Mouse (Mus musculus) embryonic facial prominence, embryonic 15.5 days (tissue): ENCODE measurements at regions not wholly inside any gene's neighbourhood (a gene's known extent, or its start where the extent isn't known, plus 50 kb on each side); places are given as distances from the start of the nearest gene placed in this dataset.

Experiments used
- ATAC-seq: fragments of 200-750 bp; cut with Nextera tagmentation; 2 replicates; pipeline ENCODE4 v1.8.0; 2017; ENCODE audit warnings: low read depth, moderate TSS enrichment; ENCODE audit not compliant: insufficient number of reproducible peaks, low FRiP score, low TSS enrichment
- H3K27ac ChIP-seq: fragments of 300-500 bp; sonication (generic); replicated peaks from 2 replicates; pipeline ENCODE4 v1.5.1; 2015; ENCODE audit warnings: mild to moderate bottlenecking, inconsistent platforms
- H3K27me3 ChIP-seq: fragments of 300-500 bp; sonication (generic); 2 replicates; pipeline ENCODE4 v1.6.1; 2015; ENCODE audit warnings: inconsistent platforms
- H3K36me3 ChIP-seq: fragments of 300-500 bp; sonication (generic); 2 replicates; pipeline ENCODE4 v1.6.1; 2015; ENCODE audit warnings: mild to moderate bottlenecking, inconsistent platforms
- H3K4me1 ChIP-seq: fragments of 300-500 bp; sonication (generic); 2 replicates; pipeline ENCODE4 v1.6.1; 2015; ENCODE audit warnings: inconsistent platforms
- H3K4me2 ChIP-seq: fragments of 300-500 bp; sonication (generic); replicated peaks from 2 replicates; pipeline ENCODE4 v1.6.1; 2015; ENCODE audit warnings: mild to moderate bottlenecking, inconsistent platforms
- H3K4me3 ChIP-seq: fragments of 300-500 bp; sonication (generic); replicated peaks from 2 replicates; pipeline ENCODE4 v1.5.1; 2015; ENCODE audit warnings: mild to moderate bottlenecking, inconsistent platforms
- H3K9ac ChIP-seq: fragments of 300-500 bp; sonication (generic); 2 replicates; pipeline ENCODE4 v1.6.1; 2015; ENCODE audit warnings: inconsistent platforms
- H3K9me3 ChIP-seq: fragments of 300-500 bp; sonication (generic); replicated peaks from 2 replicates; pipeline ENCODE4 v1.6.1; 2016; ENCODE audit warnings: inconsistent platforms
- WGBS: fragments of 180-500 bp; shearing (Covaris S2); methylation state at CpG from one replicate; pipeline ENCODE4 v1.1.7; 2015; 5-methylcytosine and 5-hydroxymethylcytosine counted together

GRCm38 (mm10) chr3:70307556-70307955 is 300.1 kb downstream of the Otol1 start:
- Histone ChIP-seq H3K9me3 (no peaks in the 10 kb centered on the region), H3K9ac (no peak overlapping the region), H3K27me3 (no peaks in the 10 kb centered on the region), H3K36me3 (no peaks in the 10 kb centered on the region), H3K4me1 (no peaks in the 10 kb centered on the region), H3K4me3 (no peak overlapping the region), H3K4me2 (no peak overlapping the region), H3K27ac (no peak overlapping the region)
- ATAC-seq: no peak
- 62% methylated on average over 1 of the region's 1 CpGs for WGBS

DNA sequence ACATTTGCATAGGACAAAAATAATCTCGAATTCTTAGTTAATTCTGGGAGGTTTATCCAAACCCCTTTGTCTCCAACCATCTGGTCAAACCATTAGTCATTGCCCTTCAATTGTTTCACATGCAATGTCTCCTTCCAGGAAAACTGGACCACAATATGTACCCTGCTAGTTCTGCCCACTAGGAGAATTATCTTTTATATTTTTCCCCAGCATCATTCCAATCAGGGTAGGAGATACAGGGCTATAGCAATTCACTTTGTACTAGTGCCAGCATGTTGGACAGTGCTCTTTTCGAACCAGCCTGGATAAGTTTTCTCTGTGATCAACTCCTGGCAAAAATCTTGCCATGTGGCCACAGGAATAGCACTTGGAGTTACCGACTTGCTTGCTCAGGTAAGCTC is 300.6 kb downstream of the Otol1 start:
- H3K4me1 ChIP-seq: no peaks in the 10 kb centered on the region
- H3K36me3 ChIP-seq: no peaks in the 10 kb centered on the region
- 65% methylated on average over 3 of the region's 3 CpGs for WGBS
- H3K9me3 ChIP-seq: no peaks in the 10 kb centered on the region
- no peak overlapping the region for H3K4me3 ChIP-seq
- H3K27me3 ChIP-seq: no peaks in the 10 kb centered on the region
- ATAC-seq: no peak
- no peak overlapping the region for H3K27ac ChIP-seq
- no peak overlapping the region for H3K9ac ChIP-seq
- H3K4me2 ChIP-seq: no peak overlapping the region

GRCm38 (mm10) chr3:70309304-70309703 is 301.9 kb downstream of the Otol1 start:
- Histone ChIP-seq H3K36me3 (no peaks in the 10 kb centered on the region), H3K4me3 (no peak overlapping the region), H3K27ac (no peak overlapping the region), H3K9me3 (no peaks in the 10 kb centered on the region), H3K27me3 (no peaks in the 10 kb centered on the region), H3K4me2 (no peak overlapping the region), H3K9ac (no peak overlapping the region), H3K4me1 (no peaks in the 10 kb centered on the region)
- 79% methylated on average over 4 of the region's 4 CpGs for WGBS
- ATAC-seq: no peak

GRCm38 (mm10) chr3:70311055-70311454 is 303.6 kb downstream of the Otol1 start:
- no peaks in the 10 kb centered on the region for H3K9me3 ChIP-seq
- H3K36me3 ChIP-seq: no peaks in the 10 kb centered on the region
- H3K4me3 ChIP-seq: no peak overlapping the region
- no peak overlapping the region for H3K4me2 ChIP-seq
- H3K4me1 ChIP-seq: no peaks in the 10 kb centered on the region
- no peak for ATAC-seq
- H3K27me3 ChIP-seq: no peaks in the 10 kb centered on the region
- H3K9ac ChIP-seq: no peak overlapping the region
- H3K27ac ChIP-seq: no peak overlapping the region

- 63% methylated on average over 3 of the region's 3 CpGs for WGBS
These were observed 304.6 kb downstream of the Otol1 start for GRCm38 (mm10) chr3:70312034-70312433.

DNA sequence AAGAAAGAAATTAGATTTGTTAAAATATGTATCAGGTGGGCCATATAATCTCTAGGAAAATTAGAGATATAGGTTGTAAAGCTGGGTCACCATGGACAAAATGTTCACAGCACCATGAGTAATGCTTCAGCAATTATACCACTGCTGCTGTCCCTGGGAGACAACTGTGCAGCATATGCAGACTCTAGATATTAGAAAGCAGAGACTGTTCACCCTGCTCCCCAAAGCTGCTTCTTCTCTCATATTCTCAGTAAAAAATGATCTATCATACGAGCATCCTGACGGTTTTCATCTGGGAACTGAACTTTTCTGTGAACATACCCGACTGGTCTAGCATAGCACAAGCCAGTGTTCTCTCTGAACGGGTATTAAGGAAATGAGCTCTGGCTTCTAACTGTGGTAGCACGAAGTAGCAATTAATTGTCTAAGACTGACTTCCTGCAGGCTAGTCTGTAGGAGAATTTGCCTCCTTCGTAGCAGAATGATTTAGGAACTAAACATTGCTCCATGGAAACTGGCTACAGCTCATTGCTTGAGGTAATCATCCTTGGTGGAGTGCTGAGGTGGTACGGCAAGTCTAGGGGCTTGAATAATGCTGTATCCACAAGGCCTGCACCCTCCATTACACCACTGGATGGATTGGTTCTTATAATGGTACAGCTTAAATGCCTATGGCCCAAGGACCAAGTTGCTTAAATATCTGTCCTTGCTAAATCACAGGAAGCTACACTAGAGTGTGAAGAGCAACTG is 305.9 kb downstream of the Otol1 start:
- no peaks in the 10 kb centered on the region for H3K36me3 ChIP-seq
- no peaks in the 10 kb centered on the region for H3K4me1 ChIP-seq
- H3K9me3 ChIP-seq: no peaks in the 10 kb centered on the region
- no peak for ATAC-seq
- H3K4me2 ChIP-seq: no peak overlapping the region
- H3K4me3 ChIP-seq: no peak overlapping the region
- WGBS: 67% methylated on average over 7 of the region's 7 CpGs
- H3K27me3 ChIP-seq: no peaks in the 10 kb centered on the region
- H3K27ac ChIP-seq: no peak overlapping the region
- H3K9ac ChIP-seq: no peak overlapping the region

More at GRCm38 (mm10) chr3:70312034-70312433, 304.6 kb downstream of the Otol1 start:
- no peak for ATAC-seq
- no peak overlapping the region for H3K4me2 ChIP-seq
- H3K4me3 ChIP-seq: no peak overlapping the region
- no peaks in the 10 kb centered on the region for H3K4me1 ChIP-seq
- H3K36me3 ChIP-seq: no peaks in the 10 kb centered on the region
- no peak overlapping the region for H3K27ac ChIP-seq
- no peak overlapping the region for H3K9ac ChIP-seq
- no peaks in the 10 kb centered on the region for H3K9me3 ChIP-seq
- H3K27me3 ChIP-seq: no peaks in the 10 kb centered on the region

GRCm38 (mm10) chr3:70314239-70314638 is 306.8 kb downstream of the Otol1 start:
- Histone ChIP-seq H3K9me3 (no peaks in the 10 kb centered on the region), H3K27ac (no peak overlapping the region), H3K4me1 (no peaks in the 10 kb centered on the region), H3K4me3 (no peak overlapping the region), H3K27me3 (no peaks in the 10 kb centered on the region), H3K9ac (no peak overlapping the region), H3K36me3 (no peaks in the 10 kb centered on the region), H3K4me2 (no peak overlapping the region)
- ATAC-seq: no peak
- WGBS: 83% methylated on average over 4 of the region's 4 CpGs

GRCm38 (mm10) chr3:70318377-70318776 is 311.0 kb downstream of the Otol1 start:
- Histone ChIP-seq H3K4me3 (no peak overlapping the region), H3K9ac (no peak overlapping the region), H3K27me3 (no peaks in the 10 kb centered on the region), H3K9me3 (no peaks in the 10 kb centered on the region), H3K36me3 (no peaks in the 10 kb centered on the region), H3K27ac (no peak overlapping the region), H3K4me2 (no peak overlapping the region), H3K4me1 (no peaks in the 10 kb centered on the region)
- ATAC-seq: no peak
- WGBS: 86% methylated on average over 2 of the region's 2 CpGs

- Histone ChIP-seq H3K27me3 (no peaks in the 10 kb centered on the region), H3K36me3 (no peaks in the 10 kb centered on the region), H3K9me3 (no peaks in the 10 kb centered on the region), H3K4me1 (no peaks in the 10 kb centered on the region), H3K4me2 (no peak overlapping the region), H3K27ac (no peak overlapping the region), H3K4me3 (no peak overlapping the region), H3K9ac (no peak overlapping the region)
- no peak for ATAC-seq
- WGBS: 81% methylated on average over 3 of the region's 3 CpGs
These were observed 311.7 kb downstream of the Otol1 start for GRCm38 (mm10) chr3:70319139-70319538.

GRCm38 (mm10) chr3:70321161-70321657 is 313.8 kb downstream of the Otol1 start:
- Histone ChIP-seq H3K27ac (no peak overlapping the region), H3K27me3 (no peaks in the 10 kb centered on the region), H3K4me1 (no peaks in the 10 kb centered on the region), H3K9ac (no peak overlapping the region), H3K4me2 (no peak overlapping the region), H3K9me3 (no peaks in the 10 kb centered on the region), H3K4me3 (no peak overlapping the region), H3K36me3 (no peaks in the 10 kb centered on the region)
- ATAC-seq: no peak

DNA sequence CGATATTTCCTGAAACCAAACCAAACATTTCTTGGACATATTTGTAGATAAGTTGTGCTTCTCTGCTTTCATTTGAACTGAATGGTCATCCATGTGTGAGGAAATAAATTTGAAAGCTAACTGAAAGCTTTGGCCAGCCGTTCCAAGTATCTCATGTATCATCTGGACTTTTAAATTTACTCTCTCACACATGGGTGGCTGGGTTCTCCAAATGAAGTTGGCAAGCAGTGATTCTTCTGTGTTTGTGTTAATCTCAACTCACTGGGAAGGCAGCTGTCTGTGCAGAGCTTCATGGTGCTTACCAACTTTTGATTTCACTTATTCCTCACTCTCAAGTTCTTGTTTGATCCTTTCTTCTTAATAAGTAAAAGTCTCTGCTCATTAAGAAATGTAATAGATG is 317.3 kb downstream of the Otol1 start:
- Histone ChIP-seq H3K27ac (no peak overlapping the region), H3K4me1 (no peaks in the 10 kb centered on the region), H3K4me3 (no peak overlapping the region), H3K9me3 (no peaks in the 10 kb centered on the region), H3K9ac (no peak overlapping the region), H3K36me3 (no peaks in the 10 kb centered on the region), H3K4me2 (no peak overlapping the region), H3K27me3 (no peaks in the 10 kb centered on the region)
- WGBS: 77% methylated on average over 2 of the region's 2 CpGs
- no peak for ATAC-seq
